Mouse (Mus musculus) megakaryocyte, adult 5-6 weeks (primary cell): ENCODE results near the gene Gabbr2. TPM values are rescaled to one million over a fixed set of nuclear protein-coding genes. Genes with fewer than 3 reads are reported as not detected.

Source experiments
- ATAC-seq: 2 replicates; pipeline ENCODE4 v1.8.0; 2016; ENCODE audit warnings: mild to moderate bottlenecking, inconsistent platforms; ENCODE audit not compliant: poor library complexity, severe bottlenecking
- total RNA-seq, 2 experiments: library from RNA; stranded (forward) in 1 of 2; stranded (reverse) in 1 of 2; fragments of 153-499, 151-499 nt in 1 of 2; fragments of 221-1000, 200-1000 nt in 1 of 2; gene quantifications; 2 replicates each; pipeline versions ENCODE4 v1.2.3 to v1.2.4; 2015 to 2017

The Gabbr2 gene
- total RNA-seq (2015) (0.02 TPM in 1 of 2 replicates, not detected in the other), total RNA-seq (2017) (not detected in 2 replicates)

GRCm38 (mm10) chr4:46991016-46991958 is at the start of gene Gabbr2:
TSS of gene Gabbr2 (minus strand) at chr4:46991873.
- ATAC-seq: no peak

DNA sequence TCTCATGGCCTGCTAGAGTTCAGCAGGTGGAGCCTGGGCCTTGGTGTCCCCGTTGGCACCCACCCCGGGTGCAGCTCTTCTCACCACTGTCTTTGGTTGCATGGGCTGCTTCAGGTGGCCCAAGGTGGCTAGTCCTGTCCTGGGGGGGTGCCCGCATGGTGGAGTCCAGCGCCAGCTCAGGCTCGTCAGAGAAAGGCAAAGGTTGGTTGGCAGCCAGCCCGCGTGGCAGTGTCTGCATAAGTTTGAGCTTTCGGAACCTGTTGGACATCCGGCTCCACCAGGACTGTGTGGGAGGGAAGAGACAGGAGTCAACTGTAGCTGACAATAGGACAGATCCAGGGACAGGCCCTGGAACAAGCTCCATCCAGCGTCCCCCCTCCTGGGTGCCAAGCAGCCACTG is 47.9 kb upstream of the Gabbr2 start:
- no peak for ATAC-seq

- ATAC-seq: peak; percentile 81
Measured at GRCm38 (mm10) chr4:47037321-47037657, 45.6 kb upstream of the Gabbr2 start.

- no peak for ATAC-seq
Measured at GRCm38 (mm10) chr4:47036486-47037320, 45.0 kb upstream of the Gabbr2 start.

- ATAC-seq: no peak
Measured at GRCm38 (mm10) chr4:47035536-47035935, 43.9 kb upstream of the Gabbr2 start.

DNA sequence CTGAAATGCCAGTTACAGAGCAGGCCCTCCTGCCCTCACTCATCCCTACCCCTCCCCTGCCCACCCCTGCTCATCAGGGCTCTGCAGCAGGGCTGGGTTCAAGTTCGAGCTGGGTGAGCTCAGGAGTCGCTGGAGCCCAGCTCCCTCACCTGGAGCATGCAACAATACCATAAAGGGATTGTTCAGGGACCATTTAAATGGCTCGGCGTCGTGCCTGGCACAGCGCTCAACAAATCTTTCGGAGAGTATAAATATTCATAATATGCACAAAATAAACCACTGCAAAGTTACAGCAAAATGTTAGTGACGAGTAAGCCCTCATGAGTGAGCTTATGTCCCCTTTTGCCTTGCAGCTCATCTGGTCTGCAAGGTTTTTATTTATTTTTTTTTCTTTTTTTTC is 40.5 kb upstream of the Gabbr2 start:
- ATAC-seq: no peak

DNA sequence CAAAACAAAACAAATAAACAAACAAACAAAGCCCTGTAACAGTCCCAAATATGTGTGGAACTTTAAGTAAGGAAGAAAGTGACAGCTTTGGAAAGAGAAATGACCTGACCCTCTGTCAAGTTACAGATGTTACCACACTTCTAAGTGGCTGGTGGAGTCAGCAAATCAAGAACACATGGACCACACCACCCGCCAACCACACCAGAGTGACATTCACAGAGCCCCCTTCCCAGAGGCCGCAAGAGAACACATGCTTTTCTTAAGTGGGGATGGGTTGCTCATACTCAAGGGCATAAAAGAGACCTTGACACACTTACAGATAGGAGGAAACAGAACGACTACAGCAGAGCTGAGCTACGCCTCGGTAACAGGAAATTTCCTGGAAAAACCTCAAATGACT is 37.1 kb upstream of the Gabbr2 start:
- ATAC-seq: no peak

- no peak for ATAC-seq
Measured at GRCm38 (mm10) chr4:47023949-47024348, 32.3 kb upstream of the Gabbr2 start.

DNA sequence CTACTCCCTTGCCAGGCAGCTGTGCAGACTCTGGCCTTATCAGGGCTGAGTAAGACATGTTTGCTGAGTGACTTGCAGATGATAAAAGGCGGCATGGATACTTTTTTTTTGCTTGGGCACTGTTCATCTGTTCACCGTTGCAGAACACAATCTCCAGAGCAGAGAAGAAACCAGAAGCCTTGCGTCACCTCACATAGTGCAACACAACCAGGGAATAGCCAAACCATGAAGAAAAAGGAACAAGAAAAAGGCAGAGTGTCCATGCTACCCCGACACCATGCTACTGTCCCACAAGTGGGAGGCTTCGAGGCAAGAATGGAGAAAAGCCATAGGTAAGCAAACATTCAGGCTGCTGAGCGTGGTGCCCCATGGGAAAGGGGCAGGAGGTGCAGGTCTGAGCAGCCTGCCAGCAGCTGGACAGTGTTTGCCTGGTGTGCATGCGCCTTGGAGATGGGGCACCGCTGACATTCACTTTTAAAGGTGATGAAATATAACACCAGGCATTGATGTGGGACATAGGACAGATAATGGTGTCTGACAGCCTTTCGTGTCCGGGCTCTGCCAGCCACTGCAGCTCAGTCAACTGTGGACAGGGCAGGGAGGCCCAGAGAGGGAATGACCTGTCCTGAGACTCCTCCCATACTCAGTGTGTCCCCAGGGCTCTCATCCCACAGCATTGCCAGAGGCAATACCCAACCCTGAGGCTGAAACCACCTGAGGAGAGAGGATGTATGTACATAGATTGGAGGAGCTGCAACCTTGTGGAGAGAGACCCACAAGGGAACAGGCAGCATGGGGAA is 31.3 kb upstream of the Gabbr2 start:
- peak; percentile 64 for ATAC-seq

DNA sequence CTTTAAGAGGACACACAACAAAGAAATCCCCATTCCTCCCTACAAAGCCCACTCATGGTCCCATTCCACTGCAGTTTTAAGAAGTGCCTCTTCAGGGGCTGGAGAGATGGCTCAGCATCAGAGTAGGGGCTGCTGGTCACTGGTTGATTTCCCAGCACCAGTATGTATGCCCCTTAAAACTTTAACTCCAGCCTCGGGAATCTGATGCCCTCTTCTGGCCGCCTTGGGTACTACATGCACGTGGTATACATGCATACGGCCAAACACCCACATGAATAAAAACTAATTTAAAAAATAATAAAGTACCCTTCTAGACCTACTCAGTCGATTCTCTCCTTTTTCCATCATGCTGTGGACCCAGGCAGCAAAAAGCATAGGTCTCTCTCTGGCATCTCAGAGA is 28.9 kb upstream of the Gabbr2 start:
- ATAC-seq: peak; percentile 39; the same call in 1 of the 2 replicates

DNA sequence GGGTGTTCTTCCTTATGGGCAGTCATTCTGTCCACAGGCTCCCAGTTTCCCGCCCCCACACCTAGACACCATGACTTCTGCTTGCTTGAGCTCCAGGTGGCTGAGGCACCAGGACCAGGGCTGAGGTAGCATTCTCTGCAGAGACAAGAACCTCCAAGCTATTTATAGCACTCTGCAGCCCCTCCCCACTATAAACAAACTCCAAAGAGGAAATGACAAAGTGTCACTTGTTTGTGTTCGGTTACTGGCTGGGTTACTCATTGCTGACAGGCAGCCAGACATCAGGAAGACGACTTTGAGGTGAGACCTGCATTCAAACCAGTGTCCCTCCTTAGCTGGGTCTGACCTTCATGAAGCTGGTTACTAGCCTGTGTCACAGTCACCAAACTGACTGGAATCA is 23.5 kb upstream of the Gabbr2 start:
- ATAC-seq: no peak

DNA sequence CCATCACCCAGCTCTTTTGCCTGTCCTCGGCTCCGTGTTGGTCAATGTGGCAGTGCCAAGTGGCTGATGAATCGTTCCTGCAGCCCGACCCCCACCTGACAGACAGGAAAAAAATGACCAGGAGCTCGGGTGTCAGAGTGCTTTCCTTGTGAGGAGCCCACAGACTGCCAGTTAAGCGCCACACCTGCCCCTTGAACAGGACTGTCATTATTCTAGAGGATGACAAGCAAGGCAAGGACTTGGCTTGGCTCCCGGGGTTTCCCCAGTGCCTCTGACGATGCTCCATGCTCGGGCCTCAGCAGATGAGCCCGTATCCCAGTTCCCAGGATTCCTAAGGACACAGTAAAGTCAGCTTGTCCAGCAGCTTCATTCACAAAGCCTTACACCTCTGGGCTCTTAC is 20.8 kb upstream of the Gabbr2 start:
- no peak for ATAC-seq

- ATAC-seq: peak; percentile 93
Measured at GRCm38 (mm10) chr4:47010400-47011231, 18.9 kb upstream of the Gabbr2 start.

DNA sequence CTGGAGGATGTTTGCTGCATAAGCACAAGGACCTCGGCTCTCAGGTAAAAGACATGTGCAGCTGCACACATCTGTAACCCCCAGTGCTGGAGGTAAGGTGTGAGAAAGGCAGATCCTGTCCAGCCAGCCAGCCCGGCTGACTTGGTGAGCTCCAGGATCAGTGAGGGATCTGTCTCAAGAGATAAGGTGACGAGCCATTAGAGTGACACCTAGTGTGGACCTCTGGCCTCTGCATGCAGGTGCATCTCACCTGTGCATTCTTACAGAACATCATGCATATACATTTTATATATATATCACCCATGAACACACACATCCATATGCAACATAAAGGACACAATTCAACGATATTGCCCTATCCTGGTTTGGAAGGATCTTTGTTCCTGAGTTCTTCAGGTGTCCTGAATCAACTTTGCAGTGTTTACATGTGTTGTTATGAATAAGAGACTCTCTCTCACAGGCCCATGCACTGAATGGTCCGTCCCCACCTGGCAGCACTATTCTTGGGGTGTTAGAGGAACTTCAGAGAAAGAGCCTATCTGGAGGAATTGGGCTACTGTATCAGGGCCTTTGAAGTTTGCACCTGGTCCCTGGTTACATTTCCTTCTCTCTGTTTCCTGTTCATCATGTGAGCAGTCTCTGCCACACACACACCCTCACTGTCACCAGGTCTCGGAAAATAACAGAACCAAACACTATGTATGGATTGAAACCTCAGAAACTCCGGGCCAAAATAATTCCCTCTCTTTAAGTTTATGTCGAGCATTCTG is 9.1 kb upstream of the Gabbr2 start:
- ATAC-seq: no peak

DNA sequence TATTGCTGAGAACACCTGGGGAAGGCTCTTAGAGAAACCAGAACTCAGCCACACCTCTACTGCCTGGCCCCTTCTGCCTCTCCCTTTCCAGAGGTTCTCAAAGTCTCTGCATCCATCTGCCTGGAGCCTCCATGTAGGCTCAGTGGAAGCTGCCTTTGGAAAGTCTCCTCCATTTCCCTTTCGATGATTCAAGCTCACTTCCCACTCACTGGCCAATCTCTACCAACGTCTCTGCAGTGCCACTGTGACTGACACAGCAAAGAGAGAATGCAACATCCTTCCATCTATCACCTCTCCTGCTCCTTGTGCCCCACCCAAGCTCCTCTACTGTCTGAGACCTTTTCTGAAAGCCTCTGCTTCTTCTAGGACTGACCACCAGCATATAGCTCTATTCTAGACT is 6.3 kb upstream of the Gabbr2 start:
- ATAC-seq: no peak

- no peak for ATAC-seq
Measured at GRCm38 (mm10) chr4:46992827-46993473, 1.3 kb upstream of the Gabbr2 start.

GRCm38 (mm10) chr4:46991959-46992316 is 265 bp upstream of the Gabbr2 start:
- no peak for ATAC-seq

GRCm38 (mm10) chr4:46990281-46991015 is 1.2 kb downstream of the Gabbr2 start:
- ATAC-seq: no peak
